Mouse (Mus musculus): ENCODE results near the gene Psg18. TPM values are rescaled to one million over a fixed set of nuclear protein-coding genes. Genes with fewer than 3 reads are reported as not detected.
"Not testable (repeated sequence)": the region's sequence is repeated elsewhere in the genome, so short reads cannot be mapped to it uniquely, and the experiment has no call there.

Psg18 gene
- polyA plus RNA-seq (2014; fragmentation: Nextera tagmentation; extraction: Ambion mirVana): not detected in 2 replicates

DNA sequence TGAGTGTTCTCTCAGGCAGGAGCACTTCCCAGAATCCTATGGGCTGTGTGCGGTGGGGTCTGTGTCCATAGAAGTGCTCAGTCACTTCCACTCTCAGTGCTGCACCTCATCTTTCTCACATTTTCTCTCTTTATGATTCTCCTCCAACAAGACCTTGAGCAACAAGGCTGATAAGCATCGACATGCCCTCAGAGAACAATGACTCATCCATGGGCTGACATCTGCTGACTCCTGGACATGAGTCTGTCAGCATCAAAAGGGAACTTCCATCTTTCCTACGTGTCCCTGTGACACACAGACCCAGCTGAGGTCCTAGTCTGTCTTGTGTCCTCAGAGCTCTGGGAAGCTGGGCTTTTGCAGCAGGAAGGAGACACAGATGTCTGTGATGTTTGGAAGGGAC is at the start of gene Psg18:
Gene Psg18, minus strand, starts transcription at position 101 of the 400 bp plus-strand sequence.
- not testable (repeated sequence) for H3K4me2 ChIP-seq; H3K4me3 ChIP-seq (ENCODE audit: low read depth, low read length); DNase-seq (ENCODE audit: low spot score); H3K36me3 ChIP-seq (ENCODE audit: control insufficient read depth, insufficient read depth, low read length); ATAC-seq (replicated peaks; ENCODE audit: low FRiP score); H3K27ac ChIP-seq (ENCODE audit: low read depth, low read length); H3K9me3 ChIP-seq (ENCODE audit: control insufficient read depth, low read length); H3K4me1 ChIP-seq (replicated peaks; ENCODE audit: control insufficient read depth, insufficient read depth, low read length); H3K9ac ChIP-seq (ENCODE audit: low read depth, low read length); H3K27me3 ChIP-seq (replicated peaks; ENCODE audit: control insufficient read depth, insufficient read depth, low read length)
- WGBS: 65% methylated on average over 3 of the region's 3 CpGs

DNA sequence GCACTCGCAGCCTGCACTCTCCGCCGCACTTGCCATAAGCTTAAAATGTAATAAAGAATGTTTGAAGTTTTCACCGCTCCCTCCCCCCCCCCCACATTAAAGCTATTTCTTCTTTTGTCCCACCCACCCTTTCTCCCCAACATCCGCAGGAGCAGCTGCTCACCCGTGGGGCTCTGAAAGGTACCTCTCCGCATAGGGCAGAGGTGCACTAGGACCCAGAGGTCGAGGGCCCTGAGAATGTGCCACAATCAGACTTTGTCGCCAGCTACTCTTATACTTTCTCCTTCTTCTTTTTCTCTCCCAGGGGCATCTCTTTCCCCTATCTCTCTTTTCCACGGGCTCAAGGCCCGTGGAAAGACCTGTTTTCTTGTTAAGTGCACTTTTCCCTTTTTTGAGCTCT is 48.6 kb upstream of the Psg18 start:
- H3K4me2 ChIP-seq: no peak overlapping the region
- no peaks in the 10 kb centered on the region for H3K36me3 ChIP-seq (ENCODE audit: control insufficient read depth, insufficient read depth, low read length)
- peaks cover 14% of the 10 kb centered on the region for H3K9me3 ChIP-seq (ENCODE audit: control insufficient read depth, low read length)
- H3K27me3 ChIP-seq (replicated peaks; ENCODE audit: control insufficient read depth, insufficient read depth, low read length): no peaks in the 10 kb centered on the region
- no peak overlapping the region for H3K4me3 ChIP-seq (ENCODE audit: low read depth, low read length)
- WGBS: 39% methylated on average over 11 of the region's 11 CpGs
- H3K9ac ChIP-seq (ENCODE audit: low read depth, low read length): no peak overlapping the region
- DNase-seq (ENCODE audit: low spot score) (no peak), ATAC-seq (replicated peaks; ENCODE audit: low FRiP score) (no peak)
- H3K4me1 ChIP-seq (replicated peaks; ENCODE audit: control insufficient read depth, insufficient read depth, low read length): no peaks in the 10 kb centered on the region
- no peak overlapping the region for H3K27ac ChIP-seq (ENCODE audit: low read depth, low read length)

DNA sequence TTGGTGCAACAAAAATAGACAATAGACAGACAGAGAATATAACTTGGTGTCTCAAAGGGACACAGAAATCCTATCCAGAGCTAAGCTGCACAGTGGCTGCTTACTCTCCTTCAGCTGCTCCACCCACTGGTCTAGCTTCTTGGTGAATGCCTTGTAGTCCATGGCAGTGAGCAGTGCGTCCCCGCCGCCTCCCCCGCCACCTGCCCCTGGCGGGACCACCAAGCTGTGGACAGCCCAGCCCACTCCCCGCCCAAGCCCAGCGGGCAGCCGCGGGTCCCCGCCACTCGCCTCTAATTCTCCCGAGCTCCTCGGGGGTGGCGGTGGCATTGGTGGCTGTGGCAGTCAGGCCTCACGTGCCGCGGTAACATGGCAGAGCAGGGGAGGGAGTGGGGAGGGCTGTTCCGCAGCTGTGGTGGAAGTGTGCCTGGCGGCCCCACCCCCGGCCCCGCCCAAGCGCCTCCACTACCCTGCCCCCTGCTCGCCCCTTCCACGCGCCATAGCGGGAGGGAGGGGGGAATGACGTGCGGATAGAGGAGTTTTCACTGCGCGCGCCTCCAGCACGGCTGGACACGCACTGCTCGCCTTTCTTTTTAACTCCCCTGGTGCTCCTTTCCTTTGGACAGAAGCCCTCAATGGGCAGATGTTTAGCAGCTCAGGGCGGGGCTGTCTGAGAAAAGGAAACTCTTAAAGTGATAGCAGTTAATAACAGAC is 47.9 kb upstream of the Psg18 start:
- H3K27me3 ChIP-seq (replicated peaks; ENCODE audit: control insufficient read depth, insufficient read depth, low read length): no peaks in the 10 kb centered on the region
- no peaks in the 10 kb centered on the region for H3K36me3 ChIP-seq (ENCODE audit: control insufficient read depth, insufficient read depth, low read length)
- 37% methylated on average over 35 of the region's 35 CpGs for WGBS
- no peaks in the 10 kb centered on the region for H3K4me1 ChIP-seq (replicated peaks; ENCODE audit: control insufficient read depth, insufficient read depth, low read length)
- no peak overlapping the region for H3K27ac ChIP-seq (ENCODE audit: low read depth, low read length)
- H3K9me3 ChIP-seq (ENCODE audit: control insufficient read depth, low read length): peaks cover 14% of the 10 kb centered on the region
- DNase-seq (ENCODE audit: low spot score): no peak
- no peak overlapping the region for H3K9ac ChIP-seq (ENCODE audit: low read depth, low read length)
- no peak for ATAC-seq (replicated peaks; ENCODE audit: low FRiP score)
- H3K4me2 ChIP-seq: no peak overlapping the region
- H3K4me3 ChIP-seq (ENCODE audit: low read depth, low read length): no peak overlapping the region

DNA sequence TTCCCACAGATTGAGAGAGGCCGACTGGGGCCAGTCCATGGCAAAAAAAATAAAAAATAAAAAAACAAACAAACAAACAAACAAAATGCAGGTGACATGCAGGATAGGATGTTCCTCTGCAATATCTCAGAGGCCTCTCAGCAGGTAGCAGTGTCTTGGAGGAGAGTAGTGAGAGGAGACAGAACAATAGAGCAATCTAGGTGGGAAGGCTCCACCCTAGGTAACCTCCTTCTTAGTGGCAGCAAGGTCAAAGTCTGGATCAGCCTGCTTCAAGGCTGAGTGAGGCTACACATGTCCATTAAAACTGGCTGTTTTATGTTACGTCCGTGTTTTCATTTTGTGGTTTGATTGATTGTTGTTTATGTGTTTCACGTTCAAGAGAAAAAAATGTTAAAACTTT is 36.7 kb upstream of the Psg18 start:
- H3K9ac ChIP-seq (ENCODE audit: low read depth, low read length); H3K27ac ChIP-seq (ENCODE audit: low read depth, low read length); H3K4me3 ChIP-seq (ENCODE audit: low read depth, low read length); H3K4me2 ChIP-seq; H3K9me3 ChIP-seq (ENCODE audit: control insufficient read depth, low read length); H3K36me3 ChIP-seq (ENCODE audit: control insufficient read depth, insufficient read depth, low read length); H3K27me3 ChIP-seq (replicated peaks; ENCODE audit: control insufficient read depth, insufficient read depth, low read length); ATAC-seq (replicated peaks; ENCODE audit: low FRiP score); H3K4me1 ChIP-seq (replicated peaks; ENCODE audit: control insufficient read depth, insufficient read depth, low read length); DNase-seq (ENCODE audit: low spot score): not testable (repeated sequence)
- WGBS: 80% methylated on average over 4 of the region's 4 CpGs

DNA sequence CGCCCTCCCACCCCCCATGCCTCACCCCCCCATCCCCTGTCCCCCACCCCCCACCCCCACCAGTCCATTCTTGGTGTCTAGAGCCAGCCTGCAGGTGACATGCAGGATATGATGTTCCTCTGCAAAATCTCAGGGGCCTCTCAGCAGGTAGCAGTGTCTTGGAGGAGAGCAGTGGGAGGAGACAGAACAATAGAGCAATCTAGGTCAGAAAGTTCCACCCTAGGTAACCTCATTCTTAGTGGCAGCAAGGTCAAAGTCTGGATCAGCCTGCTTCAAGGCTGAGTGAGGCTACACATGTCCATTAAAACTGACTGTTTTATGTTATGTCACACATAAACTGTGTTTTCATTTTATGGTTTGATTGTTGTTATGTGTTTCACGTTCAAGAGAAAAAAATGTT is 23.5 kb upstream of the Psg18 start:
- no peak overlapping the region for H3K4me3 ChIP-seq (ENCODE audit: low read depth, low read length)
- ATAC-seq (replicated peaks; ENCODE audit: low FRiP score): no peak
- DNase-seq (ENCODE audit: low spot score): no peak
- no peak overlapping the region for H3K4me2 ChIP-seq
- no peaks in the 10 kb centered on the region for H3K4me1 ChIP-seq (replicated peaks; ENCODE audit: control insufficient read depth, insufficient read depth, low read length)
- H3K27ac ChIP-seq (ENCODE audit: low read depth, low read length): no peak overlapping the region
- no peaks in the 10 kb centered on the region for H3K36me3 ChIP-seq (ENCODE audit: control insufficient read depth, insufficient read depth, low read length)
- H3K9me3 ChIP-seq (ENCODE audit: control insufficient read depth, low read length): peaks cover 11% of the 10 kb centered on the region
- WGBS: 53% methylated on average over 2 of the region's 2 CpGs
- H3K27me3 ChIP-seq (replicated peaks; ENCODE audit: control insufficient read depth, insufficient read depth, low read length): no peaks in the 10 kb centered on the region
- H3K9ac ChIP-seq (ENCODE audit: low read depth, low read length): no peak overlapping the region

DNA sequence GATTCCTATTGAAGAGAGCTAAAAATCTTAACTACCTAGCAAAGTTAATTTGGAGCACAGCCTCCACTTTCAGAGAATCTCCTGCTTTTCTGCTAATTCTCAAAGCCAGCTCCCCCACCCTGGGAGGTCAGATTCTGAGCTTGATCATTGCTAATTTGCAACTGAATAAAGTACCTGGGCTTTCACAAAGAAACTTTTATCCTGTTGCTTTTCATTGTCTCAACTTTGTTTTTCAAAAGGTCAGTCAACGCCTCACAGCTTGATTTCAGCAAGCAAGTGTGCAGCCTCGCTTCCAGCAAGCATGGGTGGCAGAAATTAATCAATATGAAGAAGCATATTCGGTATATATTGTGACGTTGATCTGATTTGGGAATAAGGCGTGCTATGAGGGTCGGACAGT is 19.4 kb downstream of the Psg18 start:
- DNase-seq (ENCODE audit: low spot score); H3K27me3 ChIP-seq (replicated peaks; ENCODE audit: control insufficient read depth, insufficient read depth, low read length); H3K27ac ChIP-seq (ENCODE audit: low read depth, low read length); H3K4me1 ChIP-seq (replicated peaks; ENCODE audit: control insufficient read depth, insufficient read depth, low read length); H3K9ac ChIP-seq (ENCODE audit: low read depth, low read length); ATAC-seq (replicated peaks; ENCODE audit: low FRiP score); H3K4me3 ChIP-seq (ENCODE audit: low read depth, low read length); H3K36me3 ChIP-seq (ENCODE audit: control insufficient read depth, insufficient read depth, low read length); H3K4me2 ChIP-seq; H3K9me3 ChIP-seq (ENCODE audit: control insufficient read depth, low read length): not testable (repeated sequence)
- 69% methylated on average over 6 of the region's 6 CpGs for WGBS

Other genes starting within 250 kb of the Psg18 start
- gene Igfl3, start 178.5 kb downstream of the Psg18 start, polyA plus RNA-seq (2014; fragmentation: Nextera tagmentation; extraction: Ambion mirVana): not detected in 2 replicates
- not detected in 2 replicates for gene Mill1, start 109.7 kb downstream of the Psg18 start, polyA plus RNA-seq (2014; fragmentation: Nextera tagmentation; extraction: Ambion mirVana)
- gene Psg28, start 77.0 kb upstream of the Psg18 start, polyA plus RNA-seq (2014; fragmentation: Nextera tagmentation; extraction: Ambion mirVana): not detected in 2 replicates
- gene Psg26, start 129.2 kb upstream of the Psg18 start, polyA plus RNA-seq (2014; fragmentation: Nextera tagmentation; extraction: Ambion mirVana): not detected in 2 replicates
- gene Psg25, start 177.3 kb upstream of the Psg18 start, polyA plus RNA-seq (2014; fragmentation: Nextera tagmentation; extraction: Ambion mirVana): not detected in 2 replicates
- gene Psg27, start 212.3 kb upstream of the Psg18 start, polyA plus RNA-seq (2014; fragmentation: Nextera tagmentation; extraction: Ambion mirVana): not detected in 2 replicates